Mouse (Mus musculus): ENCODE measurements around the gene Adig.

Adig gene

GRCm38 (mm10) chr2:158501836-158502812, at the start of gene Adig:
TSS of gene Adig (plus strand) at chr2:158502612.
- no peak for DNase-seq (ENCODE audit: low spot score)

- no peak for DNase-seq (ENCODE audit: low spot score)
These were observed 46.0 kb upstream of the Adig start for GRCm38 (mm10) chr2:158456451-158456850.

GRCm38 (mm10) chr2:158457610-158458009, 44.8 kb upstream of the Adig start:
- DNase-seq (ENCODE audit: low spot score) = no peak

GRCm38 (mm10) chr2:158462450-158462849, 40.0 kb upstream of the Adig start:
- DNase-seq (ENCODE audit: low spot score) = no peak

- DNase-seq (ENCODE audit: low spot score) = no peak
These were observed 28.3 kb upstream of the Adig start for GRCm38 (mm10) chr2:158474159-158474558.

- no peak for DNase-seq (ENCODE audit: low spot score)
These were observed 24.8 kb upstream of the Adig start for GRCm38 (mm10) chr2:158477640-158478039.

GRCm38 (mm10) chr2:158498457-158498856, 4.0 kb upstream of the Adig start:
- no peak for DNase-seq (ENCODE audit: low spot score)

- no peak for DNase-seq (ENCODE audit: low spot score)
These were observed 814 bp downstream of the Adig start for GRCm38 (mm10) chr2:158503226-158503625.

- DNase-seq (ENCODE audit: low spot score) = peak; percentile 30
These were observed 1.3 kb downstream of the Adig start for GRCm38 (mm10) chr2:158503671-158504070.

GRCm38 (mm10) chr2:158506475-158506874, 4.1 kb downstream of the Adig start:
- DNase-seq (ENCODE audit: low spot score) = no peak

GRCm38 (mm10) chr2:158507046-158507445, 4.6 kb downstream of the Adig start:
- no peak for DNase-seq (ENCODE audit: low spot score)

- peak; percentile 68 for DNase-seq (ENCODE audit: low spot score)
These were observed 8.3 kb downstream of the Adig start for GRCm38 (mm10) chr2:158510665-158511064.

GRCm38 (mm10) chr2:158512528-158512927, 10.1 kb downstream of the Adig start, which contains the start of gene Arhgap40:
TSS of gene Arhgap40 (plus strand) at chr2:158512796.
- no peak for DNase-seq (ENCODE audit: low spot score)

- no peak for DNase-seq (ENCODE audit: low spot score)
These were observed 11.5 kb downstream of the Adig start for GRCm38 (mm10) chr2:158513821-158514336.

- no peak for DNase-seq (ENCODE audit: low spot score)
These were observed 16.2 kb downstream of the Adig start for GRCm38 (mm10) chr2:158518583-158518982.

- no peak for DNase-seq (ENCODE audit: low spot score)
These were observed 16.7 kb downstream of the Adig start for GRCm38 (mm10) chr2:158519071-158519470.

- no peak for DNase-seq (ENCODE audit: low spot score)
These were observed 17.4 kb downstream of the Adig start for GRCm38 (mm10) chr2:158519800-158520199.

GRCm38 (mm10) chr2:158523060-158523459, 20.6 kb downstream of the Adig start:
- peak; percentile 58 for DNase-seq (ENCODE audit: low spot score)

- DNase-seq (ENCODE audit: low spot score) = peak; percentile 21
These were observed 21.9 kb downstream of the Adig start for GRCm38 (mm10) chr2:158524129-158524860.

- peak; percentile 50 for DNase-seq (ENCODE audit: low spot score)
These were observed 31.7 kb downstream of the Adig start for GRCm38 (mm10) chr2:158534090-158534489.

- DNase-seq (ENCODE audit: low spot score) = no peak
These were observed 32.1 kb downstream of the Adig start for GRCm38 (mm10) chr2:158534559-158534958.

Measured in ovary, postnatal 36 days (tissue).